Comparison of ENCODE assay signal across 11 mouse cellular contexts in genomic region chr6:51886902-51887431, GRCm38 (mm10).
DNase-seq lines count a peak whose midpoint lies in the region; ATAC-seq lines count a peak whose summit lies in the region.
"Had no signal": no experiment of that assay in that cellular context is flagged by ENCODE, and none has a peak within 500 bp of the region (broad histone marks: within the 10 kb centered on the region; RNA-seq: fewer than 3 reads in every experiment).

No protein-coding gene starts in this region.

- H3K27me3 ChIP-seq in limb, embryonic 13.5 days: peaks cover 22% of the 10 kb centered on the region
- H3K27me3 ChIP-seq in limb, embryonic 10.5 days (ENCODE audit: low read depth, poor library complexity, severe bottlenecking): no peaks in the 10 kb centered on the region
- H3K27me3 ChIP-seq in stomach, embryonic 15.5 days (replicated peaks): no peaks in the 10 kb centered on the region
- H3K27me3 ChIP-seq: forebrain, embryonic 15.5 days had no signal

- peak overlapping the region; percentile 10; the same call in 1 of the 2 replicates for H3K27ac ChIP-seq in limb, embryonic 13.5 days
- H3K27ac ChIP-seq in limb, embryonic 10.5 days: no peak overlapping the region
- H3K27ac ChIP-seq in stomach, embryonic 15.5 days: peak overlapping the region; percentile 60; the same call in 1 of the 2 replicates
- H3K27ac ChIP-seq: forebrain, embryonic 15.5 days; macrophage had no signal

- H3K36me3 ChIP-seq in limb, embryonic 13.5 days: no peaks in the 10 kb centered on the region
- no peaks in the 10 kb centered on the region for H3K36me3 ChIP-seq in limb, embryonic 10.5 days
- H3K36me3 ChIP-seq in stomach, embryonic 15.5 days: no peaks in the 10 kb centered on the region
- H3K36me3 ChIP-seq: forebrain, embryonic 15.5 days had no signal

- DNase-seq in adrenal gland, postnatal 10 days: peak; percentile 28
- no peak for DNase-seq in adrenal gland, postnatal 25 days
- no peak for DNase-seq in limb, embryonic 10.5 days (ENCODE audit: low spot score)
- DNase-seq in kidney, postnatal 25 days: peak; percentile 33 to 49
- DNase-seq in spleen, adult 18-20 months: no peak
- no peak for DNase-seq in spleen, postnatal 14 days (ENCODE audit: low spot score in 2 of 2)
- DNase-seq: cerebellum, adult 11-12 months had no signal

- peaks cover 16% of the 10 kb centered on the region; the same call in 1 of the 2 replicates for H3K4me1 ChIP-seq in limb, embryonic 13.5 days
- H3K4me1 ChIP-seq in limb, embryonic 10.5 days: peaks cover 4% of the 10 kb centered on the region
- H3K4me1 ChIP-seq in stomach, embryonic 15.5 days: peaks cover 19% of the 10 kb centered on the region

- H3K9ac ChIP-seq in limb, embryonic 13.5 days: no peak overlapping the region
- H3K9ac ChIP-seq in stomach, embryonic 15.5 days: no peak overlapping the region
- H3K9ac ChIP-seq: forebrain, embryonic 15.5 days had no signal

- H3K4me2 ChIP-seq in limb, embryonic 13.5 days (replicated peaks): no peak overlapping the region
- H3K4me2 ChIP-seq in stomach, embryonic 15.5 days: no peak overlapping the region
- H3K4me2 ChIP-seq: forebrain, embryonic 15.5 days had no signal

- no peak for ATAC-seq in limb, embryonic 13.5 days (ENCODE audit: low FRiP score, low read depth)
- ATAC-seq in stomach, embryonic 15.5 days (ENCODE audit: insufficient read depth, low FRiP score, low read depth): no peak; the same call in 1 of the 2 replicates
- ATAC-seq: forebrain, embryonic 15.5 days had no signal

- no peak overlapping the region for H3K4me3 ChIP-seq in limb, embryonic 13.5 days
- no peak overlapping the region for H3K4me3 ChIP-seq in limb, embryonic 10.5 days
- H3K4me3 ChIP-seq in stomach, embryonic 15.5 days (replicated peaks): no peak overlapping the region
- H3K4me3 ChIP-seq: forebrain, embryonic 15.5 days had no signal

- no peaks in the 10 kb centered on the region for H3K9me3 ChIP-seq in limb, embryonic 13.5 days
- H3K9me3 ChIP-seq in limb, embryonic 10.5 days (replicated peaks): no peaks in the 10 kb centered on the region
- no peaks in the 10 kb centered on the region for H3K9me3 ChIP-seq in stomach, embryonic 15.5 days
- H3K9me3 ChIP-seq: forebrain, embryonic 15.5 days had no signal

- WGBS in limb, embryonic 13.5 days: 35% methylated on average over 3 of the region's 3 CpGs
- 75% methylated on average over 3 of the region's 3 CpGs for WGBS in limb, embryonic 10.5 days
- WGBS in stomach, embryonic 15.5 days: 23% methylated on average over 3 of the region's 3 CpGs

Comparison
In these comparisons a context has a peak if more than half of its experiments do, and no peak if none do; other contexts are left out.
1. DNase-seq: peak in adrenal gland, postnatal 10 days (single experiment) and kidney, postnatal 25 days (2 of 2); none in adrenal gland, postnatal 25 days (single experiment), limb, embryonic 10.5 days (single experiment), spleen, adult 18-20 months (0 of 2) and spleen, postnatal 14 days (0 of 2).